Mouse (Mus musculus): Measurements from ENCODE around the gene Atp8b2. TPM values are rescaled to one million over a fixed set of nuclear protein-coding genes. Genes with fewer than 3 reads are reported as not detected.

The Atp8b2 gene
- total RNA-seq, 2 experiments from 2014 or later, result 112 to 129 TPM

DNA sequence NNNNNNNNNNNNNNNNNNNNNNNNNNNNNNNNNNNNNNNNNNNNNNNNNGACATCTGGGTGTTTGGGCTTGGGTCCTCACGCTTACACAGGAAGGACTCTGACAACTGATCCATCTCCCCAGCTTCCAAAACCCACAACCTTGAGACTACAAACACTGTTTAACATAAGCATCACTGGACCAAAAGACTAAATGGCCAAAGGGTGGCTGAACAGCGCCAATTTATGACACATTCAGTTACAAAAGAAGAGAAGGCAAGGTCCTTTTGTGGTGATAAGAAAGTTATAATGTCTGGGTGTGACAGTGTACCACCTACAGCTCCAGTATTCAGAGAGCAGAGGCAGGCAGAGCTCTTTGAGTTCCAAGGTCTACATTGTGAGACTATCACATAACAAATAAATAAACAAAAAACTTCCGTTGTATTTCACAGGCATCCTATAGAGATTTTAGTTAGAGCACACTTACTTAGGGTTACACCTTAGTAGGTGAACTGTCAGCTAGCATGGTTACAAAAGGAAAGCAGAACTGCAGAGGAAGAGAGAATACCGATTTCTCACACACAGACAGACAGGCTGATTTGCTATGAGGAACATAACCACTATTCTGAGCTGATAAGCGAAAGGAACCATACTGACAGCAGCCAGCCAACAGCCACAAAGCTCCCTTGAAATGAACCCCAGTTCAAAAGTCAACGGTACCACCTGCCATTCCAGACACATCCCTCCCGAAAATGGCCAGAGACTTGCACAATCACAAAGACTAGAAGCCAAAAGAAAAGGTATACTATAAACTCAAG lies 6.9 kb downstream of the Atp8b2 start:
- DNase-seq (ENCODE audit: extremely low spot score in 1 of 2, low spot score in 2 of 2), result no peak
- H3K4me3 ChIP-seq, result no peak overlapping the region
- intact Hi-C loops (cut with DNase I), result no loop called here
- no peak for TF ChIP-seq CTCF (IDR thresholded peaks at IDR 0.05)
- H3K27ac ChIP-seq, result no peak overlapping the region

DNA sequence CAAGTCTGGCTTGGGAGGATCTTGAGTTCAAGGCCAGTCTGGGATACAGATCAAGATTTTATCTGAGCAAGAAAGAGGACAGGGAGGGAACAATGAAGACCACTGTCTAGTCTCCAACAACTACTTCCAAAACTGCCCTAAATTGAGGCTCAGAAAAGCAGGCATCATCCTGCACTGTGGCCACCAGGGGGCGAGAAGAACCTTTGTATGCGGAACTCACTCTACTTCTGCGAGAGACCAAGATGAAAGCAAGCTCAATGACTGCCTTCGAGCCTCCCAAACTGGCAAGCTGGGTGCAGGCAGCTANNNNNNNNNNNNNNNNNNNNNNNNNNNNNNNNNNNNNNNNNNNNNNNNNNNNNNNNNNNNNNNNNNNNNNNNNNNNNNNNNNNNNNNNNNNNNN lies 9.9 kb downstream of the Atp8b2 start:
- peak; percentile 71 to 73 for DNase-seq (ENCODE audit: extremely low spot score in 1 of 2, low spot score in 2 of 2)

DNA sequence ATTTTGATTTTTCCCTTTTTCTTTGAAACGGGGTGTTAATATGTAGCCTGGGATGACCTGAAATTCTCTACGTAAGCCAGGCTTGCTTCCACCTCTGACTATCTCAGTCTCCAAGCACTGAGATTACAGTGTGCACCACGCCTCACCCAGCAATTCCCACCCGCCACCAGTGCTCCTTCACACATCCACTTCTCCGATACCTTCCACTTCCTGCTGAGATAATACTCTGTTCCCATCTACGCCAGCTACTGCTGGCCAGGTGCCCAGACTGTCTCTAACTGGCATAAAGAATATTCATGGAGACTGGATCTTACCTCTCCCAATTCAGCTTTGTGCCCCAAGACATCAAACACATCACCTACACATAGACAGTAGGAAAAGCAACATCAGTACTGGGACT lies 14.7 kb downstream of the Atp8b2 start:
- Histone ChIP-seq H3K4me3 (no peak overlapping the region), H3K27ac (0 out of 2 replicates have a peak overlapping the region, but pooled peaks have one; percentile 5)
- TF ChIP-seq CTCF (IDR thresholded peaks at IDR 0.05), result no peak
- DNase-seq (ENCODE audit: extremely low spot score in 1 of 2, low spot score in 2 of 2), result peak; percentile 62 to 69
- intact Hi-C loops (cut with DNase I), result no loop called here

More for the DNA sequence above, 9.9 kb downstream of the Atp8b2 start:
- peak; percentile 93 for TF ChIP-seq CTCF (IDR thresholded peaks at IDR 0.05)
- Histone ChIP-seq H3K27ac (no peak overlapping the region), H3K4me3 (no peak overlapping the region)
- intact Hi-C loops (cut with DNase I), result no loop called here

DNA sequence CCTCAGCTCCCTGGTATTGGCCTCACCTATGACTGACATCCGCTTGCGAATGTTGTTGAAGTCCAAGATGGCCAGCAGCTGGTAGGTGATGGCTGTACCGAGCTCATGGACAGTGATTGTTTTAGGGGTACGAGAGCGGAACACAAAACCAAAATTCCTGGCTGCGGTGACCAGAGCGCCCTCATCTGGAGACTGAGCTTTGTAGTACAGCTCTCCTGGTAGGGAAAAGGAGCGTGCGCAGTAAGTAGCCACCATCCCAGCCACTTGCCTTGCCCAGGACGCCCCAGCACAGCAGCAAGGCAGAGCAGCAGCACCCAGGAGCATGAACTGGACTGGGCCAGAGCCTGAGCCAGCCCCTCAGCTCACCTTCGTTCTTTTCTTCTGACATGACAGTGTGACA lies 15.3 kb downstream of the Atp8b2 start:
- no peak overlapping the region for H3K27ac ChIP-seq
- intact Hi-C loops (cut with DNase I), result no loop called here
- no peak overlapping the region for H3K4me3 ChIP-seq
- no peak for TF ChIP-seq CTCF (IDR thresholded peaks at IDR 0.05)
- no peak for DNase-seq (ENCODE audit: extremely low spot score in 1 of 2, low spot score in 2 of 2)

DNA sequence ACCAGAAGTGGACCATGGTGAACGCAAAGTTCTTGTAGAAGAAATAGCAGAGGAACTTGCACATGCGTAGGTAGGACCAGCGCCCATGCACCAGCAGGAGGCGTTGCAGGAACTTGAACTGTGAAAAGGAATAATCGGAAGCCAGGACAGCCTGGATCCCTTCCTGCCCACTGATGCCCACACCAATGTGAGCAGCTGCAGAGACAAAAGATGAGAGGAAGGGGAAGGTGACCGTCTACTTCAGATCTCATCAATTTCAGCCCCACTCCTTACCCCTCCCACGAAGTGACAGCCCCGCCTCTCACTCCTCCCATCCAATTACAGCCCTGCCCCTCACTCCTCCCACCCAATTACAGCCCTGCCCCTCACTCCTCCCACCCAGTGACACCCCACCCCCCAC lies 18.3 kb downstream of the Atp8b2 start:
- DNase-seq (ENCODE audit: extremely low spot score in 1 of 2, low spot score in 2 of 2), result no peak
- TF ChIP-seq CTCF (IDR thresholded peaks at IDR 0.05), result no peak; the same call in 1 of the 2 replicates
- no peak overlapping the region for H3K4me3 ChIP-seq
- intact Hi-C loops (cut with DNase I), result no loop called here
- H3K27ac ChIP-seq, result no peak overlapping the region

DNA sequence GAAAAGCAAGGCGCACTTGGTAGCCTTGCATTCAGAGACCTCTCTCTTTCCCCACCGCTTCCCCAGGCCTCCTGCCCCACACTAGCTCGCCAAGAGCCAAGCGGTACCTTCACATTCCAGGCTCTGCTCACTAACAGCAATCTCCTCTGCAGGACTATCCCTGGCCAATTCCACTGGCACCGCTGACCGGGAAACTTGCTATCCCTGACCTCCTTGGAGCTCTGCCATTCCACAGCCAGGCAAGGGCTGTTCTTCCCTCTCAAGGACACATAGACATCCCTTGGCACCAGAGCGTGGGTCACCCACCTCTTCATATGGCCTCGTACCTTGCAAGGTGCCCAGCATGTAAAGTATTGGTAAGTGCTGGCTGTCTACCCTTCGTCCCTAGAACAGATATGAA lies 20.4 kb downstream of the Atp8b2 start:
- intact Hi-C loops (cut with DNase I), result no loop called here
- no peak for TF ChIP-seq CTCF (IDR thresholded peaks at IDR 0.05)
- Histone ChIP-seq H3K27ac (no peak overlapping the region), H3K4me3 (no peak overlapping the region)
- DNase-seq (ENCODE audit: extremely low spot score in 1 of 2, low spot score in 2 of 2), result no peak

DNA sequence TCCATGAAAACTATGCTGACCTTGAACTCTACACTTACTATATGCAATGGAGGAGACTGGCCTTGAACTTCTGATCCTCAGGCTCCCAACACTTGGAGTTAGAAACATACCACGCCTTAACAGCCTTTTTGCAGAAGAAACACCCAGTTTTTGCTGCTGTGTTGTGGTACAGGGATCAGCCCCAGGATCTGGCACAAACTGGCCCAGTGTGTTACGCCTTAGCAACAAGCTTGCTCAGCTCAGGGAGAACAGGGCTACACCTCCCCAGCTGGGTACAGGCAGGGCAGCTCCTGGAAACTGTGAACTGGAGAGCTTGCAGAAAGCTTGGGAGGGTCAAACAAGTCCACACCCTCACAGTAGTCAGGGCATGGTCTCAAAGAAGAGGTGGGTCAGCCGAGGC lies 26.8 kb downstream of the Atp8b2 start:
- Histone ChIP-seq H3K4me3 (no peak overlapping the region), H3K27ac (no peak overlapping the region)
- intact Hi-C loops (cut with DNase I), result no loop called here
- no peak for TF ChIP-seq CTCF (IDR thresholded peaks at IDR 0.05)
- DNase-seq (ENCODE audit: extremely low spot score in 1 of 2, low spot score in 2 of 2), result no peak

DNA sequence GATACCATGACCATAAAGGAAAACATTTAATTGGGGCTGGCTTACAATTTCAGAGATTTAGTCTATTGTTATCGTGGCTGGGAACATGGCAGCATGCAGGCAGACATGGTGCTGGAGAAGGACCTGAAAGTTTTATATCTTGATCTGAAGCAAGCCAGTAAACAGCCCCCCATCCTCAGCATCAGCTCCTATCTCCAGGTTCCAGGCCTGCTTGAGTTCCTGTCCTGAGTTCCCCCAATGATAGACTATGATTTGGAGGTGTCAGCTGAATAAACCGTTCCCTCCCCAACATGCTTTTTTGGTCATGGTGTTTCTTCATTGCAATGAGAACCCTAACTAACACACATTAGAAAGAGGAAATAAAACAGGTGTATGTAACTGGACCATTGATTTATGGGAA lies 30.4 kb downstream of the Atp8b2 start:
- no peak overlapping the region for H3K4me3 ChIP-seq
- intact Hi-C loops (cut with DNase I), result no loop called here
- H3K27ac ChIP-seq, result no peak overlapping the region
- no peak for DNase-seq (ENCODE audit: extremely low spot score in 1 of 2, low spot score in 2 of 2)
- TF ChIP-seq CTCF (IDR thresholded peaks at IDR 0.05), result no peak

DNA sequence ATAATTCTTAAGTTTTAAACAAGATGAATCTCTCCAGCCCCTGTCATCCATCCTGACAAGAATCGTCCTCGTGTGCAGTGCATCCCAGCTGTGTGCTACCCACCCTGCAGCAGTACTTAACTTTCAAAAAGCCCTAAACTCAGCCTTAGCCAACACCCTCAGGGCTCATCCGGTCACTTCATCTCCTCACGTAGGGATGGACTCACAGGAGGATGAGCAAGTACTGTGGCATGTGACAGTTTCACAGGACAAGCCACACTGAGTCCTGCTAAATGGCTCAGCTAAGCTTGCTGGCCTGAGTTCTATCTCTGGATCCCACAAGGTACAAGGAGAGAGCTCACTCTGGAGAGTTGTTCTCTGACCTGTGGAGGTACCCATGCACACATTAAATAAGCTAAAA lies 34.4 kb downstream of the Atp8b2 start:
- TF ChIP-seq CTCF (IDR thresholded peaks at IDR 0.05), result no peak
- no peak overlapping the region for H3K27ac ChIP-seq
- H3K4me3 ChIP-seq, result no peak overlapping the region
- intact Hi-C loops (cut with DNase I), result no loop called here
- no peak for DNase-seq (ENCODE audit: extremely low spot score in 1 of 2, low spot score in 2 of 2)

DNA sequence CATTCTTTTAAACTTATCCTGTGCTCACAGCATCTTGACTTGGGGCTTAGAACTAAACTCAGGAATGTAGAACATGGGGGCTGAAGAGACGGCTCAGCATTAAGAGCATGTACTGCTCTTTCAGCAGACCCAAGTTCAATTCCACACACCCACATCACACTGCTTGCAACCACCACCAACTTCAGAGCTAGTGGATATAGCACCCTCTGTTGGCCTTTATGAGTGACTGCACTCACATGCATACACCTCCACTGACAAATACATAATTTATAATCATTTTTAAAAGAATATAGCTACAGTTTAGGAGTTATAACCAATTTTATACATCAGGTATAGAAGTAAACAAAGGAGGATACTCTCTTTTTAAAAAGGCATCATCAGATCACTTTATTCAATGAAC lies 36.9 kb downstream of the Atp8b2 start:
- TF ChIP-seq CTCF (IDR thresholded peaks at IDR 0.05), result peak; percentile 27
- DNase-seq (ENCODE audit: extremely low spot score in 1 of 2, low spot score in 2 of 2), result no peak
- intact Hi-C loops (cut with DNase I), result no loop called here
- no peak overlapping the region for H3K4me3 ChIP-seq
- H3K27ac ChIP-seq, result no peak overlapping the region

DNA sequence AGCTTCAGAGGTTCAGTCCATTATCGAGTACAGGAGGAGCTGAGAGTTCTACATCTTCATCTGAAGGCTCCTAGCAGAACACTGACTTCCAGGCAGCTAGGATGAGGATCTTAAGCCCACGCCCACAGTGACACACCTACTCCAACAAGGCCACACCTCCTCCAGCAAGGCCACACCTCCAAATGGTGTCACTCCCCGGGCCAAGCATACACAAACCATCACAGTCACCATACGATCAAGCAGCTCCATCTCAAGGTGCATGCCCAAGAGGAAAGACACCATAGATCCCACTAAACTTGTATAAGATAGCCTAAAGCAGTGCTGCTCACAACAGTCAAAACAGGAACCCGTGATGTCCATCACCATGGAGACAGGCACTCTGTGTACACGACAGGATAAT lies 42.6 kb downstream of the Atp8b2 start:
- no peak for TF ChIP-seq CTCF (IDR thresholded peaks at IDR 0.05)
- Histone ChIP-seq H3K27ac (no peak overlapping the region), H3K4me3 (no peak overlapping the region)
- intact Hi-C loops (cut with DNase I), result no loop called here
- DNase-seq (ENCODE audit: extremely low spot score in 1 of 2, low spot score in 2 of 2), result no peak

DNA sequence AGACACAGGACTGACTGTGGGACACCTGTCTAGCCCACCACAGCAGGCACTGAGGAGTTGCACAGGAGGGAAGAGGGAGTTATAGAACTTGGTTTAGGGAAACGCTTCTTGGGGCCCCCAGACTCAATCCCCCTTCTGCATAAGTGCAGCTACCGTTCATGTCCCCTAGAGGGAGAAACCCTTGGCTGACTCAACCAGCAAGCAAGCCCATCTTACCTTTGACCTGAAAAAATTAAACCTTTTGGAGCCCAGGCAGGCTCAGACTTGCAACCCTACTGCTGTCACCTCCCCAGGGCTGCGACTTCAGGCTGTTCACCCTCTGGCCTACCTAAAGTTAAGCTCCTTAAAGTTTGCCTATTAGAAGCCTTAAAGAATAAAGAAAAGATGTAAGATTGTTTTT lies 45.9 kb downstream of the Atp8b2 start:
- DNase-seq (ENCODE audit: extremely low spot score in 1 of 2, low spot score in 2 of 2), result no peak
- Histone ChIP-seq H3K4me3 (no peak overlapping the region), H3K27ac (no peak overlapping the region)
- intact Hi-C loops (cut with DNase I), result no loop called here
- no peak for TF ChIP-seq CTCF (IDR thresholded peaks at IDR 0.05)

DNA sequence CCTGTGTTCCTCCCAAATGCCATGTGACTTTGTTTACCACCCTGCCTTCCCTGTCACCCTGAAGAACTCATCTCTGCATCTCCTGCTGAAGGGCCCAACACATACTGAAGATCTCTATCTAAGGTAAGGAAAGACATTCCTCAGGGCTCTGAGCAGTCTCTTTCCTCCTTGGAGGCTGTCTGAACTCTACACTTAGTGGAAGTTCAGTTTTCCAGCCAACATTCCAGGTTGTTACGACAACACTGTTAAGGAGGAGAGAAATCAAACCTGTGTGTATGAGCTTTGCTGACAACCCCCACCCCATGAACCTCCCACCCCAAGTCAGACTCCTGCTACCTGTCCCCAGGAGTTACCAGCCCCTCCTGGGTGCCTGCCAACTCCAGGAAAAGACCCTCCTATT lies 46.7 kb downstream of the Atp8b2 start:
- Histone ChIP-seq H3K27ac (no peak overlapping the region), H3K4me3 (no peak overlapping the region)
- intact Hi-C loops (cut with DNase I), result no loop called here
- DNase-seq (ENCODE audit: extremely low spot score in 1 of 2, low spot score in 2 of 2), result no peak
- no peak for TF ChIP-seq CTCF (IDR thresholded peaks at IDR 0.05)
